Mouse (Mus musculus): ENCODE measurements around the gene Snx29.

GRCm38 (mm10) chr16:11472852-11473251, 150.1 kb downstream of the Snx29 start:
- no peak for TF ChIP-seq CTCF (IDR thresholded peaks at IDR 0.05; ENCODE audit: borderline replicate concordance, control insufficient read depth, extremely low read depth, insufficient read depth, low read length, poor library complexity)
- TF ChIP-seq POLR2A (IDR thresholded peaks at IDR 0.05; ENCODE audit: control insufficient read depth, extremely low read depth, insufficient read depth, low read length, poor library complexity) = no peak
